Mouse (Mus musculus) adrenal gland, adult 18-20 months (tissue): ENCODE data around the gene Pdzrn4. TPM values are rescaled to one million over a fixed set of nuclear protein-coding genes. Genes with fewer than 3 reads are reported as not detected.

Experiments
- DNase-seq, 2 experiments: peaks; one replicate each; pipeline ENCODE4 v3.0.0; 2021 to 2022; ENCODE audit warnings: low spot score in 2 of 2
- total RNA-seq, 2 experiments: library from RNA; stranded (reverse); gene quantifications; 1 replicate in 1 of 2; 2 replicates in 1 of 2; pipeline ENCODE4 v1.2.3; 2021

The Pdzrn4 gene
- total RNA-seq, 2 experiments from 2014 or later, result not detected

- no peak for DNase-seq
These were observed 98.9 kb downstream of the Pdzrn4 start for GRCm38 (mm10) chr15:92495465-92496174.

GRCm38 (mm10) chr15:92500276-92500838 lies 103.7 kb downstream of the Pdzrn4 start:
- no peak for DNase-seq

- no peak for DNase-seq
These were observed 106.1 kb downstream of the Pdzrn4 start for GRCm38 (mm10) chr15:92502797-92503196.

- DNase-seq, result no peak
These were observed 112.7 kb downstream of the Pdzrn4 start for GRCm38 (mm10) chr15:92509372-92509771.

- no peak for DNase-seq
These were observed 119.0 kb downstream of the Pdzrn4 start for GRCm38 (mm10) chr15:92515651-92516050.

GRCm38 (mm10) chr15:92520677-92521225 lies 124.1 kb downstream of the Pdzrn4 start:
- no peak for DNase-seq

GRCm38 (mm10) chr15:92521686-92522085 lies 125.0 kb downstream of the Pdzrn4 start:
- DNase-seq, result no peak

GRCm38 (mm10) chr15:92524917-92525316 lies 128.2 kb downstream of the Pdzrn4 start:
- DNase-seq, result no peak

- no peak for DNase-seq
These were observed 128.7 kb downstream of the Pdzrn4 start for GRCm38 (mm10) chr15:92525416-92525815.

- peak in 1 of 2 experiments; percentile 22 for DNase-seq
These were observed 130.1 kb downstream of the Pdzrn4 start for GRCm38 (mm10) chr15:92526731-92527130.

GRCm38 (mm10) chr15:92543252-92543651 lies 146.6 kb downstream of the Pdzrn4 start:
- no peak for DNase-seq

- DNase-seq, result no peak
These were observed 150.7 kb downstream of the Pdzrn4 start for GRCm38 (mm10) chr15:92547294-92547911.

- DNase-seq, result no peak
These were observed 158.4 kb downstream of the Pdzrn4 start for GRCm38 (mm10) chr15:92555012-92555574.

- DNase-seq, result no peak
These were observed 159.0 kb downstream of the Pdzrn4 start for GRCm38 (mm10) chr15:92555716-92556115.

GRCm38 (mm10) chr15:92558592-92558991 lies 161.9 kb downstream of the Pdzrn4 start:
- DNase-seq, result no peak

- DNase-seq, result no peak
These were observed 165.5 kb downstream of the Pdzrn4 start for GRCm38 (mm10) chr15:92562149-92562548.

GRCm38 (mm10) chr15:92563576-92563975 lies 166.9 kb downstream of the Pdzrn4 start:
- DNase-seq, result no peak

GRCm38 (mm10) chr15:92570526-92571243 lies 174.0 kb downstream of the Pdzrn4 start:
- DNase-seq, result no peak

GRCm38 (mm10) chr15:92571244-92571539 lies 174.5 kb downstream of the Pdzrn4 start:
- no peak for DNase-seq

GRCm38 (mm10) chr15:92577476-92577875 lies 180.8 kb downstream of the Pdzrn4 start:
- no peak for DNase-seq

- no peak for DNase-seq
These were observed 183.5 kb downstream of the Pdzrn4 start for GRCm38 (mm10) chr15:92580217-92580616.
